Mouse (Mus musculus) right cerebral cortex, postnatal 10 days (tissue): ENCODE results near the gene Myom1.
"Not testable (repeated sequence)": the region's sequence is repeated elsewhere in the genome, so short reads cannot be mapped to it uniquely, and the experiment has no call there.

Experiments used
- DNase-seq, 2 experiments: peaks; one replicate each; pipeline ENCODE4 v3.0.0; 2021; ENCODE audit warnings: low spot score in 2 of 2

Myom1 gene

GRCm38 (mm10) chr17:71002081-71002743 is at the start of gene Myom1:
Gene Myom1 (plus strand): TSS chr17:71002633.
- DNase-seq, result peak; percentile 97

DNA sequence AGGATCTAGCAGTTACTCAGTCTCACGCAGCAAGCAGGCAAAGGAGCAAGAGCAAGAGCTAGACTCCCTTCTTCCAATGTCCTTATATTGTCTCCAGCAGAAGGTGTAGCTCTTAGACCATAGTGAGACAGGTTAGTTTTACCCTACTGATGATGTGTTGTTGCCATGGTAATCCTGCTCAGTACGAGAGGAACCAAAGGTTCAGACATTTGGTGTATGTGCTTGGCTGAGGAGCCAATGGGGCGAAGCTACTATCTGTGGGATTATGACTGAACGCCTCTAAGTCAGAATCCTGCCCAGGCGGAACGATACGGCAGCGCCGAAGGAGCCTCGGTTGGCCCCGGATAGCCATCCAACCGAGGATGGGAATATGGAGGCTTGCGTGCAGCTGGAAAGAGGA is 38.9 kb upstream of the Myom1 start:
- DNase-seq, result peak; percentile 92

GRCm38 (mm10) chr17:70965281-70965680 is 37.2 kb upstream of the Myom1 start:
- DNase-seq, result no peak

DNA sequence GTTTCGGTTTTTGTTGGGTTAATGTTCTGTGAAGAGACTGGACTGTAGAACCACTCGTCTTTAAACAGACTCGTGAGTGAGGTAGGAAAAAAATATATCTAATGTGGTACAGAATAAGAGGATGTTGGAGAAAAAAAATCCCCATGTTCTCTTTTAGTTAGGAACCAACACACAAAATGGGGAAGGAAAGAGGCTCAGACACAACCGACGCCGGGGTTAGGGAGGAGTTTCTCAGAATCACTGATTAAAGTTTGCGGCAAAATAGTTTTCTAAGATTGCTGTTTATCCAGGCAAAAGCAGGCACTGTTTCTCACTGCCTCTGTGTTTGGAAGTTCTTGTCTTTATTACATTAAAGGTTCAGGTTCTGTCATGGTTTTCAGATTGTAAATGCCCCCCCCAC is 36.3 kb upstream of the Myom1 start:
- no peak for DNase-seq

DNA sequence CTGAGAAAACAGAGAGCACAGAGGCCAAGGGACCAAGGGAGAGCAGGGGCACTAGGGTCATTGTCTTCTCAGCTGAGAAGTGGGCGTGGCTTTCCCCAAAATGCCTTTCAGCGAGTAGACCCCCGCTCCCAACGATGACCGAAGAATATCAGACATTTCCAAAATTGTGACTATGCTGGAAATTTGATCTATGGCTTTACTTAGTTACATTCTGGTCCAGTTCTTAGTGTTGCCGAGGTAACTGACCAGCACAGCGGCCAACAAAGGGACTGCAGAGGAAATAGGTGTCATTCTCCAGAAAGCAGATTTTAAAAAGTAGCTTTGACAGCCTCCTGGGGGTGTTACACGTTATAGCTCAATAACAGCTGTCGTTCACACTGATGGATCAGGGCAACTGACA is 35.2 kb upstream of the Myom1 start:
- DNase-seq, result no peak

GRCm38 (mm10) chr17:70967646-70968045 is 34.8 kb upstream of the Myom1 start:
- DNase-seq, result no peak

DNA sequence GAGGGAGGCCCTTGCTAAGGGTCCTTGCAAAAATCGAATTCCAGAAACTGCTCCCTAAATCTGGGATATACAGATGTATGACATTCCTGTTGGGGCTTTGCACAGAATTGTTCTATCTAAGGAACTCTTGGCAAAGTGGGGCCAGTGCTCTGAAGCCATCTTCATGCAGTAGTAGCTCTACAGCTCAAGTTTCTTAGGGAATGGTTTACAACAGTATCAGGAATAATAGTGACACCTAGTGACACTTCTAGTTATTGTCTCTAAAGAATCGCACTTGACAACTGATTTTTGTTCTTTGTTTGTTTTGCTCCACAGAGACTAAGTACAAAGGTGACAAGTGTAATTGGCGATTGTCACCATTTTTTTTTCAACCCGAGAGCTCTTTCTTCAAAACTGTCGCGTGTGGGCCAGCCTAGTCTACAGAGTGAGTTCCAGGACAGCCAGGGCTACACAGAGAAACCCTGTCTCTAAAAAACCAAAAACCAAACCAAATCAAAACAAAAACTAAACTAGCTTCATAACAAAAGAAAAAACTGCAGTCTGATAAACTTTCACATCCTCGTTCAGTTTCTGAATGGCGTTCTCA is 33.7 kb upstream of the Myom1 start:
- no peak for DNase-seq

- no peak for DNase-seq
Measured at GRCm38 (mm10) chr17:70971206-70971605, 31.2 kb upstream of the Myom1 start.

- DNase-seq, result no peak
Measured at GRCm38 (mm10) chr17:70973398-70973797, 29.0 kb upstream of the Myom1 start.

DNA sequence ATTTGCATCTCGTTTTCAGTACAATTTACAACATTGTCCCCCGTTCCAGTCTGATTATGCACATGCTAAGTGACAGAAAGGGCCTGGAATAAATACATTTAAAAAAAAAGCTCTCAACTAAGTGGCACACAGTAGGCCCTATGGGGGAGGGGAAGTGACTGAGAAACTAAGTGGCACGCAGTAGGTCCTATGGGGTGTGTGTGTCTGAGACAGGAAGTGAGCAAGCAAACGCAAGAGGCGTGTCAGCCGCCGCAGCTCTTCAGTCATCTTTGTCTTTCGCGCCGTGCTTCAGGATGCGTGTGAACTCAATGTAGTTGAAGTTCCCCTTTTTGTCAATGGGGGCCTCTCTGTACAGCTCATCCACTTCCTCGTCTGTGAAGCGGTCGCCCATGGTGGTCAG is 28.4 kb upstream of the Myom1 start:
- not testable (repeated sequence) for DNase-seq

- DNase-seq, result no peak
Measured at GRCm38 (mm10) chr17:70977799-70978198, 24.6 kb upstream of the Myom1 start.

DNA sequence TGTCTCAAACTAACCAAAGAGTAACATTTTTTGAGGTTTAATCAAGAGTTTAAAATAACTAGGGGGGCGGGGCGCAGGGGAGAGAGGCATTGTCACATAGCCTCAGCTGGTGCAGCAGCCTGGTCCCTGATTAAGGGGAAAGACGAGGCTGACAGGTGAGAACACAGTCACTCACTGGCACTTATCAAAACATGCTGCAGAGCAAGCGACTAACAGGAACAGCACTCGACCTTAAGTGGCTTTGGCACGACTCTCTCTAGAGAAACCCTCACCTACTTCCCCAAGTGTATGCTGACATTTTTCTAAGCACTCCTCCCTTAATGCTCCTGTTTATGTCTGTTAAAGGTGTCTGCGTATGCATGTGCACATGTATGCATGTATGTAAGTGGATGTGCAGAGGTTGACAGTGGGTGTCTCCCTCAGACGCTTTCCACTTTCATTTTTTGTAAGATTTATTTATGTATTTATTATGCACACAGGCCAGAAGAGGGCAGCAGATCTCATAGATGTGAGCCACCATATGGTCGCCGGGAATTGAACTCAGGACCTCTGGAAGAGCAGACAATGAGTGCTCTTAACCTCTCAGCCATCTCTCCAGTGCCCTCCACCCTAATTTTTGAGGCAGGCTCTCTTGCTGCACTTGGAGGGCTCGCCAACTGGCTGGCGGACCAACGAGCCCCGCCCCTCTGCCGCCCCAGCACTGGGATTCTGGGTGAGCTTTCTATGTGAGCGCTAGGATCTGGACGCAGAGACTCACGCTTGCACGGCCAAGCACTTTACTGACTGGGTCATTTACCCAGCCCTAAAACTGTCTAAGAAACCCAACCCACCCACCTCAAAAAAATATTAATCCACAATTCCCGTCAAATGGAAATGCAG is 22.8 kb upstream of the Myom1 start:
- DNase-seq, result no peak

- no peak for DNase-seq
Measured at GRCm38 (mm10) chr17:70985501-70986354, 16.7 kb upstream of the Myom1 start.

DNA sequence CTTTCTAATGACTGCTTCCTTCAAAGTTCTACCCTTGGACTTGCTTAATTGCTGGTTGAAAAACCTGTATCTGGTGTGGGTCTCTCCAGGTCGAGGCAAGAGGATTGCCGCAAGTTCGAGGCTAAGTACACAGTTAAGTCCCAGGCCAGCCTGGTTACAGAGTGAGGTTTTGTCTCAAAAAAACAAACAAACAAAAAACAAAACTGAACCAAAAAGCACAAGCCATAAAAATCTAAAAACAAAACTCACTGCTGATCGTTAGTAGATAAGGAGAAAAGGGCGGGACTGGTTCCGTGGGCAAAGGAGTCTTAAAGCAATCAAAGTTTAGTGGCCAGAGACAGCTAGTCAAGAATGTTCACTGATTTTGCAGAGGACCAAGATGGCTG is 16.1 kb upstream of the Myom1 start:
- no peak for DNase-seq

DNA sequence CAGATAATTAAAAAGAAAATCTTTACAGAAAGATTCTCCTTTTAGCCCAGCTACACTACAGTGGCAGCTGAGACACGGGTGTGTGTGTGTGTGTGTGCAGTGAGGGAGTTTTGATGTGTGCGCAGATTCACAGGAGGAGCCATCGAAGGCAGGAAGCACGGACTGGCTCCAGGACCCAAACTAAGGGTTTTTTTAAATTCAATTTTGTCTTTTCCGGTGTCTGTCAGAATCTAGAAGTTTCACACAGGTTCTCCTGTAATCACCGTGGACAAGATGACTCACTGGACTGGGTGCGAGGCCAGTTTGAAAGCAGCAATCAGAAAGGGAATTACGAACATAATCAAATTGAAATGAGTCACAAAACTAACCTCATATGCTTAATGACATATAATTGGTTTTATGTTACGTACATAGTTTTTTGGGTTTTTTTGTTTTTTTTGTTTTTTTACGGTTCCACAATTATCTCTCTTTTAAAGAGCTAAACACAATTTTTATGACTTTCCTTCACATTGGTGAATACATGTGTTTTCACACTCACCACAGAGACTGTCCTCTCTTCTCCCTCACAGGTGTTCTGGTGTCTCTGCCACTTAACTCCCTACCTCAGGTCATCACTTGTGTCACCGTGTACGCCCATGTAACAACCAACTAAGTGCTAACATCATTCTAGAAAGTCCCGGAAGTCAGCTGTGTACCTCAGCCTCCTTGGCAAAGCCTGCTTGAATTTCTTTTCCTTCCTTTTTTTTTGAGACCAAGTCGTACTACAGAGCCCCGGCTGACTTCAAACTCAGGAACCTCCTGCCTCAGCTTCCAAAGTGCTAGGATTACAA is 15.4 kb upstream of the Myom1 start:
- DNase-seq, result no peak

DNA sequence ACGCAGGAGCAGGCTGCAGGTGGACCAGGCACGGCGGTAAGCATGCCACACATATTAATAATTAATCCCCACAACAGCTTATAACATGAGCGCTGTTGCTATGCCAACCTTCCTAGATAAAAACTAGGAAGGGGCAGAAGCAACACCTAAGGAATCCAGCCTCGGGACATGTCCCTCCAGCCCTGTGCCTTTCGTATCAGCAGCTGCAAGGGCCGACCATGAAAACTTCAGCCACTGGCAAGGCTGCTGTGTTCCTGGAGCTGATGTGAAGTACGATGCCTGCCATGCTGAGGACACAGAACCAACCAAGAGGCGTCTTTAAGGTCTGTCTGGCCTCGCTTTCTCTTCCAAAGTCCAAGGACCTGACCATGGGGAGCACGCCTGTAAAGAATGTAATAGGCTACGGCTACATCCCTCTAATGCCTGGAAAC is 14.1 kb upstream of the Myom1 start:
- DNase-seq, result no peak

DNA sequence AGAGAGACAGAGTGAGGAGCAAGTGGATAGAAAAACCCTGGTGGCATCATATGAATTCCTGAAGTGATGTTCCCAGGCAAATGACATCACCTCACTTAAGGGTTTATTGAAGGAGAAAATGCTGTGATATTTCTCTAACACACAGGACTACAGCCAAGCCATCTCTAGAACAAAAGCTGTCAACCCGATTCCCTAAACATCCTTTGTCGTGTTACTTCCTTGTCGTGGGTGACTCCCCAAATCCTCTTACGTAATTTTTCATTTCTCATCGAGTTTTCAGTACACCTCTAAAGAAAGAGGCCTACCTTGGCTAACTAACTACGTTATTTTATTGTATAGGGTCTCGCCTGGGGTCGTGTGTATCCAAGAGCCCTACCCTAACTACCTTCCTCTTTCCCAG is 13.0 kb upstream of the Myom1 start:
- DNase-seq, result no peak

DNA sequence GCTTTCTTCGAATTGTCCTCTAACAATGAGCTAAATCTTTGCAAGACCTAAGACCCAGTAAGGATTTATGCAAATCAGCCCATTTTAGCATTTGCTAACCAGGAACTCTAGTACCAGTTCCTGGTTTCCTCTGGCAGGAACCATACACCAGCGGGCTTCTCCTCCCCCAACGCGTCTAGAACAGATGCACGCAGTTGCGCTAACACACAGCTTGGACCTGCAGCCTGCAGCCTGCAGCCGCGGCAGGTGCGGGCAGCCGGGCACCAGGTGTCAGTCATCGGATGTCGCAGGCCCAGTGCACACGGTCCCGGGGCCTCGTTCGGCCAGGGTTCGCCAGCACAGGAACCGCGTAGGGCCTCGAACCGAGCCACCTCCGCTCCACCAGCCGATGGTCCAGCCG is 12.4 kb upstream of the Myom1 start:
- peak; percentile 59 to 67 for DNase-seq

GRCm38 (mm10) chr17:70990403-70991303 is 11.8 kb upstream of the Myom1 start:
- DNase-seq, result peak; percentile 86 to 87
